Mouse (Mus musculus): ENCODE measurements around the gene Rassf4. TPM values are rescaled to one million over a fixed set of nuclear protein-coding genes. Genes with fewer than 3 reads are reported as not detected.
A peak's percentile ranks its signal among the peaks of the same experiment; 100 is the strongest.
"Not testable (repeated sequence)": the region's sequence is repeated elsewhere in the genome, so short reads cannot be mapped to it uniquely, and the experiment has no call there.

Rassf4 gene
- total RNA-seq, 2 experiments from 2014 or later = 2.6 to 2.7 TPM

GRCm38 (mm10) chr6:116635251-116636180 is 38.2 kb downstream of the Rassf4 start:
- no peak for DNase-seq

DNA sequence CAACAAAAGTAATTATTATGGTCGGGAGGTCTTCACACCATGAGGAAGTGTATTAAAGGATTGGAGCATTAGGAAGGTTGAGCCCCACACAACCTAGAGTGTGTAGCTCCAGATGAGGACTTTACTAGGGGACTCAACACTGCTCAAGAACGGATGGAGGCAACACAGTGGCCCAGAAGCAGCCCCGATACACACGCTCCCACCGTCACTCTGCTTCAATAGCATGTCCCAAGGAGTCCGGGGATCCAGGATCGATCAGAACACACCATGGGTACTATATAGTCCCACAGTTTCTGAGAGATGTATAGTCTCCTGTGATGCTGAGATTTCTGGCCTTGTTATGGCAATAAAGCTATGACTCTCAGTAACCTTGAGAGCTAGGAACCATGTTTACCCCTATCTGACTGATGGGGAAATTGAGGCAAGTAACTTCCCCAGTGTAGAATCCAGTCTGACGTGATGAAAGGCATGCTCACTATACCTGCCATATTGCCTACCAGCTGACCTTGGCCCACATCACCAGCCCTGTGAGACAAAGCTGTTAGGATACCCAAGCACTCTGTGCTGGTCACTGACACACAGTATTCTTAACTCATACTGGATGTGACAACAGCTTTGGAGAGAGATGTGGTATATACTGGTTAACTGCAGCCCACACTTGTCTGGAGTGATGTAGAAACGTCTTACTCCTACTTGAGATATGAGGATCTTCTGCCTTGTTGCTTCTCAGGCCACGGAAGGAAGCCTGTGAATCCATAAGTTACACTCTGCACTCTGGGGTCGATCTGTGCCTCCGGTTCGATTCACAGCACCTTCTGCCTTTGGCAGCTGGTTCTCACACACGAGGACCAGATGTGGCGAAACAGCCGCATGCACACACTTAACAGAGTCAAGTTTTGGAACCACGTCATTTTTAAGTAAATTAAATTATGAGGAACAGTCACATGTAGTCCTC is 39.7 kb downstream of the Rassf4 start:
- no peak for DNase-seq

DNA sequence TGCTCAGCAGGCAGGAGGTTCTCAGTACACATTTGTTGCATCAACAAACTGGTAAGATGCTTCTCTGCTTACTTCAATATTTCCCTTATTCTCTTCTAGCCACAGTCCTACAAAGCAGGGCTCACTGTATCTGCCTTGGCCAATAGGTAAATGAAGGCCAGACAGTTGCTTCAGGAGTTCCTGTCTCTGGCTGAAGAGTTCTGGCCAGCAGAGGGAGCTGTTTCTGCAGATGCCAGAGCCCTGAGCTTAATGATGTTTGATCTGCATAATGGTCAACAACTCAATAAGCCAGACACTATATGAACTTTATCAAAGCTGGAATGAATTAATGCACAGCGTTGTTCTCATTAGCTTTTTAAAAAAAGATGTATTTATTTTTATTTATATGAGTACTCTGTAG is 41.6 kb downstream of the Rassf4 start:
- DNase-seq = peak; percentile 29 to 62

- DNase-seq = no peak
Observed at GRCm38 (mm10) chr6:116629766-116630165, 44.0 kb downstream of the Rassf4 start.

GRCm38 (mm10) chr6:116628539-116629171 is 45.1 kb downstream of the Rassf4 start, which contains the start of gene Zfp422:
Gene Zfp422, minus strand, starts transcription at chr6:116628999.
- peak; percentile 66 to 68 for DNase-seq

DNA sequence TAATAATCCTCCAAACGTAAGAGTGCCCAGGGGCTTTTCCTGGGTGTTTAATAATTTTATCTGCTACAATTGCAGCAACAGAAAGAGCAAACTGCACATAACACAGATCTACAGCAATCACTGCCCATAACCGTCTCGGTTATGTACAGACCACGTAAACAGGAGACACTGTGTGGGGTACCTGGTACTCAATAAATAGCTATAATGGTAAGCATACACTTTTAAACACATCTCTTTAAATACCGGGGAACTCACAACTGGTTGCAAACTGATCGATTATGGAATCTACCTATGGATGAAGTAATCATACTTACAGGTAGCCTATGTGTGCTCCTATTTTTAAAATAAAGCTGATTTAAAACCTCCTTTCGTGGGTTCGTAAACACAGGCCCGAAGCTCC is 45.7 kb downstream of the Rassf4 start:
- no peak for DNase-seq

GRCm38 (mm10) chr6:116626417-116626816 is 47.3 kb downstream of the Rassf4 start:
- not testable (repeated sequence) for DNase-seq

DNA sequence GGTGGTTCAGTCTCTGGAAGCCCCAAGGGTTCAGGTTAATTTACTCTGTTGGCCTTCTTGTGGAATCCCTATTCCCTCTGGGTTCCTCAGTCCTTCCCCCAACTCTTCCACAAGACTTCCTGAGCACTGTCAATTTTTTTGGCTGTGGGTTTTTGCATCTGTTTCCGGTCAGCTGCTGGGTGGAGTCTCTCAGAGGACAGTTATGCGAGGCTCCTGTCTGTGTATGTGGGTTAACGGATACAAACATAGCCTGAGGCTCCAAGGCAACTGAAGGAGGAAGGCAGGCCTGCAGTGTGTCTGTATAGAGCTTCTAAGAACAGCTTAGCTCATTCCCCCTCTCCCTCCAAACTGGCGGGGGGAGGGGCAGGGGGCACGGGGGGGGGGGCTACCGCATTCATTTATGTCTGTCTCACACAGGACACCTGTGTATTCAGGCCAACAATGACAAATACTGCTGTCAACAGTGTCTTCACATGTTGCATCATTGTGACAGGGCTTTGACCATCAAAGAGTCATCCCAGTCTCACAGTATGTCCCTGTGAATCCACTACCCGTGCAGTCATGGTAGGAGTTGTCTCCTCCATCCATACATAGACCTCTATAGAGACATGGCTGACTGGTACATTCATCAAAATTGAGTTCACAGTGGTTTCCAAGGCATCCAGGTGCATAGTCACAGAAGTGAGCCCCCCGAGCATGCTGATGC is 52.3 kb downstream of the Rassf4 start:
- DNase-seq = no peak

GRCm38 (mm10) chr6:116618073-116618472 is 55.7 kb downstream of the Rassf4 start:
- DNase-seq = no peak

DNA sequence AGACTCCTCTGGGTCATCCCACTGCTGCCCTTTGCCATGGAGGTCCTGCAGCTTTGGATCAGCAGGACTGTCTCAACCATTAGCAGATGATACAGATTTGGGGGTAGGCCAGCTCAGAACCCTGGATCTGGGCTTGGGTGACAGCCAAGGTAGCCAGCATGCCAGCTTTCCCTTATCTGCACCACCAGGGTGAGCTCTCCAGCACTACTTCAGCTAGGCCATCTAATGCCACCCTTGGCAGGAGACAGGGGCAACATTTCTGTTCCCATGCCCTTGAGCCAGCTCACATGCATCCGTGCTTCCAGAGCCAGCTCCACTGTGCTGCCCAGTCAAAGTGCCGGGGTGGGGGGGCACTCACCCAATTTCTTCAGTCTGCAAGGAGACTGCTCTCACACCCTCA is 58.0 kb downstream of the Rassf4 start:
- no peak for DNase-seq

GRCm38 (mm10) chr6:116607230-116607629 is 66.5 kb downstream of the Rassf4 start:
- DNase-seq = no peak

DNA sequence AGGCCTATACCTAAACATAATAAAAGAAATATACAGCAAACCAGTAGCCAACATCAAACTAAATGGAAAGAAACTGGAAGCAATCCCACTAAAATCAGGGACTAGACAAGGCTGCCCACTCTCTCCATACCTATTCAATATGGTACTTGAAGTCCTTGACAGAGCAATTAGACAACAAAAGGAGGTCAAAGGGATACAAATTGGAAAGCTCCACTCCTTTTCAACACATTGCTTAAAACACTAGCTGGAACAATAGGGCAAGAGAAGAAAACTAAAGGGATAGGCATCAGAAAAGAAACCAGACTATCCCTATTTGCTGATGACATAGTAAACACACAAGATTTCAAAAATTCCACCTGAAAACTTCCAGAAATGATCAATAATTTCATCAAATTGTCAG is 72.8 kb downstream of the Rassf4 start:
- DNase-seq = not testable (repeated sequence)

- DNase-seq = no peak
Observed at GRCm38 (mm10) chr6:116584095-116584494, 89.7 kb downstream of the Rassf4 start, which contains the start of gene Olfr215. Gene Olfr215, minus strand, starts transcription at chr6:116584195.

Small RNA genes within 50 kb of the gene (microRNA-seq; reads per million reads assigned to microRNA genes)
- gene Mir7043 = 0 reads per million in 2 experiments

Other genes with a start within 250 kb of the Rassf4 start
- gene Alox5, start 212.8 kb downstream of the Rassf4 start, total RNA-seq (2021) = 1 to 10 TPM; 1.4 to 1.7 TPM
- gene Olfr211, start 184.9 kb downstream of the Rassf4 start, total RNA-seq (2021) = not detected
- not detected for gene Olfr212, start 167.4 kb downstream of the Rassf4 start, total RNA-seq (2021)
- gene Olfr213, start 135.5 kb downstream of the Rassf4 start, total RNA-seq (2021) = not detected
- gene Gm5580, start 122.8 kb downstream of the Rassf4 start, total RNA-seq (2021) = 1 to 10 TPM; 1.8 to 2.4 TPM
- not detected for gene Olfr214, start 119.7 kb downstream of the Rassf4 start, total RNA-seq (2021)
- not detected for gene Olfr215, start 89.8 kb downstream of the Rassf4 start, total RNA-seq (2021)
- 10 to 100 TPM; 22.0 to 23.0 TPM for gene Zfp422, start 45.0 kb downstream of the Rassf4 start, total RNA-seq (2021)
- 1 to 10 TPM; 2.4 to 2.5 TPM for gene Depp1, start 23.3 kb downstream of the Rassf4 start, total RNA-seq (2021)
- under 1 TPM; 0.22 to 0.81 TPM for gene Tmem72, start 43.0 kb upstream of the Rassf4 start, total RNA-seq (2021)

Measured in layer of hippocampus, postnatal 36 days (tissue).